Mouse (Mus musculus) forebrain, embryonic 12.5 days (tissue): ENCODE measurements around the gene Gle1. TPM values are rescaled to one million over a fixed set of nuclear protein-coding genes. Genes with fewer than 3 reads are reported as not detected.
A peak's percentile ranks its signal among the peaks of the same experiment; 100 is the strongest.
"Not testable (repeated sequence)": the region's sequence is repeated elsewhere in the genome, so short reads cannot be mapped to it uniquely, and the experiment has no call there.

Experiments
- ATAC-seq: fragments of 200-750 bp; cut with Nextera tagmentation; 2 replicates; pipeline ENCODE4 v1.8.0; 2017; ENCODE audit warnings: moderate TSS enrichment; ENCODE audit not compliant: low FRiP score
- H3K27ac ChIP-seq: fragments of 300-500 bp; sonication (generic); 2 replicates; pipeline ENCODE4 v1.5.1; 2016; ENCODE audit warnings: mild to moderate bottlenecking
- H3K27me3 ChIP-seq: fragments of 300-500 bp; sonication (generic); 2 replicates; pipeline ENCODE4 v1.6.1; 2016; ENCODE audit warnings: mild to moderate bottlenecking
- H3K36me3 ChIP-seq: fragments of 300-500 bp; sonication (generic); replicated peaks from 2 replicates; pipeline ENCODE4 v1.6.1; 2016; ENCODE audit warnings: mild to moderate bottlenecking
- H3K4me1 ChIP-seq: fragments of 300-500 bp; sonication (generic); 2 replicates; pipeline ENCODE4 v1.6.1; 2016
- H3K4me2 ChIP-seq: fragments of 300-500 bp; sonication (generic); 2 replicates; pipeline ENCODE4 v1.6.1; 2016; ENCODE audit warnings: mild to moderate bottlenecking, moderate library complexity
- H3K4me3 ChIP-seq: fragments of 300-500 bp; sonication (generic); replicated peaks from 2 replicates; pipeline ENCODE4 v1.5.1; 2016; ENCODE audit warnings: mild to moderate bottlenecking
- H3K9ac ChIP-seq: fragments of 300-500 bp; sonication (generic); 2 replicates; pipeline ENCODE4 v1.6.1; 2016; ENCODE audit warnings: mild to moderate bottlenecking
- H3K9me3 ChIP-seq: fragments of 300-500 bp; sonication (generic); 2 replicates; pipeline ENCODE4 v1.6.1; 2016
- WGBS: fragments of 180-500 bp; shearing (Covaris S2); methylation state at CpG from one replicate; pipeline ENCODE4 v1.1.7; 2016; 5-methylcytosine and 5-hydroxymethylcytosine counted together
- polyA plus RNA-seq: library from polyadenylated mRNA; unstranded; fragments of >200 nt; fragmentation: Nextera tagmentation; extraction: Ambion mirVana; gene quantifications from 2 replicates; pipeline ENCODE4 v1.2.1, GENCODE M21; 2016

The Gle1 gene
- 77.6 and 79.7 TPM in 2 replicates for polyA plus RNA-seq

GRCm38 (mm10) chr2:29934906-29935599 lies at the start of gene Gle1:
Gene Gle1, plus strand, starts transcription at chr2:29935426.
- no peaks in the 10 kb centered on the region for H3K27me3 ChIP-seq
- ATAC-seq: peak; percentile 97
- H3K4me1 ChIP-seq: peaks cover 7% of the 10 kb centered on the region
- peak within 1 kb of the TSS; percentile 64 for H3K9ac ChIP-seq
- H3K9me3 ChIP-seq: no peaks in the 10 kb centered on the region
- peak within 1 kb of the TSS; percentile 75; the same call in 1 of the 2 replicates for H3K27ac ChIP-seq
- H3K4me3 ChIP-seq: peak within 1 kb of the TSS; percentile 83
- peaks cover 43% of the 10 kb centered on the region for H3K36me3 ChIP-seq
- 3% methylated on average over 44 of the region's 44 CpGs for WGBS
- peak within 1 kb of the TSS; percentile 74 for H3K4me2 ChIP-seq

GRCm38 (mm10) chr2:29886659-29887292 lies 48.5 kb upstream of the Gle1 start:
- not testable (repeated sequence) for H3K27ac ChIP-seq, H3K27me3 ChIP-seq, H3K36me3 ChIP-seq, ATAC-seq, H3K9me3 ChIP-seq, H3K4me3 ChIP-seq, H3K9ac ChIP-seq, H3K4me2 ChIP-seq
- H3K4me1 ChIP-seq: peaks cover 19% of the 10 kb centered on the region
- 85% methylated on average over 9 of the region's 9 CpGs for WGBS

- peak within 1 kb of the TSS; percentile 99 for H3K4me3 ChIP-seq
- H3K4me1 ChIP-seq: peaks cover 19% of the 10 kb centered on the region
- H3K27me3 ChIP-seq: peaks cover 8% of the 10 kb centered on the region
- H3K27ac ChIP-seq: peak within 1 kb of the TSS; percentile 92
- peak; percentile 94 for ATAC-seq
- H3K4me2 ChIP-seq: peak within 1 kb of the TSS; percentile 92
- H3K9ac ChIP-seq: peak within 1 kb of the TSS; percentile 94
- H3K9me3 ChIP-seq: no peaks in the 10 kb centered on the region
- peaks cover 23% of the 10 kb centered on the region for H3K36me3 ChIP-seq
- under 1% methylated on average over 67 of the region's 70 CpGs for WGBS
Measured at GRCm38 (mm10) chr2:29889066-29889944, 45.9 kb upstream of the Gle1 start, which contains the start of gene Odf2. Gene Odf2, plus strand, starts transcription at chr2:29889221.

GRCm38 (mm10) chr2:29889991-29890833 lies 45.0 kb upstream of the Gle1 start:
- peak overlapping the region; percentile 94 for H3K9ac ChIP-seq
- no peaks in the 10 kb centered on the region for H3K9me3 ChIP-seq
- peak; percentile 92 for ATAC-seq
- H3K27me3 ChIP-seq: peaks cover 5% of the 10 kb centered on the region
- peaks cover 19% of the 10 kb centered on the region for H3K4me1 ChIP-seq
- under 1% methylated on average over 56 of the region's 61 CpGs for WGBS
- peaks cover 32% of the 10 kb centered on the region for H3K36me3 ChIP-seq
- peak overlapping the region; percentile 92 for H3K4me2 ChIP-seq
- peak overlapping the region; percentile 99 for H3K4me3 ChIP-seq
- peak overlapping the region; percentile 92 for H3K27ac ChIP-seq

GRCm38 (mm10) chr2:29891773-29892172 lies 43.5 kb upstream of the Gle1 start:
- no peak overlapping the region for H3K4me3 ChIP-seq
- H3K4me1 ChIP-seq: peaks cover 19% of the 10 kb centered on the region
- no peak overlapping the region for H3K9ac ChIP-seq
- no peak for ATAC-seq
- H3K27me3 ChIP-seq: peaks cover 5% of the 10 kb centered on the region; the same call in 1 of the 2 replicates
- H3K36me3 ChIP-seq: peaks cover 45% of the 10 kb centered on the region
- H3K9me3 ChIP-seq: no peaks in the 10 kb centered on the region
- H3K4me2 ChIP-seq: no peak overlapping the region
- no peak overlapping the region for H3K27ac ChIP-seq
- 93% methylated on average over 6 of the region's 6 CpGs for WGBS

GRCm38 (mm10) chr2:29896071-29896470 lies 39.2 kb upstream of the Gle1 start:
- Histone ChIP-seq H3K4me3 (no peak overlapping the region), H3K9ac (no peak overlapping the region), H3K4me2 (no peak overlapping the region), H3K27ac (no peak overlapping the region), H3K36me3 (peaks cover 88% of the 10 kb centered on the region), H3K27me3 (no peaks in the 10 kb centered on the region), H3K4me1 (peaks cover 6% of the 10 kb centered on the region), H3K9me3 (no peaks in the 10 kb centered on the region)
- ATAC-seq: no peak
- 97% methylated on average over 1 of the region's 1 CpGs for WGBS

GRCm38 (mm10) chr2:29897366-29897765 lies 37.9 kb upstream of the Gle1 start:
- Histone ChIP-seq H3K27ac (peak overlapping the region; percentile 31; the same call in 1 of the 2 replicates), H3K4me1 (no peaks in the 10 kb centered on the region), H3K27me3 (no peaks in the 10 kb centered on the region), H3K4me3 (no peak overlapping the region), H3K9ac (no peak overlapping the region), H3K9me3 (no peaks in the 10 kb centered on the region), H3K4me2 (no peak overlapping the region), H3K36me3 (peaks cover 95% of the 10 kb centered on the region)
- WGBS: 97% methylated on average over 2 of the region's 2 CpGs
- no peak for ATAC-seq

GRCm38 (mm10) chr2:29898081-29898480 lies 37.1 kb upstream of the Gle1 start:
- Histone ChIP-seq H3K9me3 (no peaks in the 10 kb centered on the region), H3K4me3 (no peak overlapping the region), H3K9ac (0 out of 2 replicates have a peak overlapping the region, but pooled peaks have one; percentile 12), H3K27ac (no peak overlapping the region), H3K4me1 (no peaks in the 10 kb centered on the region), H3K27me3 (no peaks in the 10 kb centered on the region), H3K36me3 (peaks cover 95% of the 10 kb centered on the region), H3K4me2 (no peak overlapping the region)
- no peak for ATAC-seq
- 87% methylated on average over 1 of the region's 1 CpGs for WGBS

- Histone ChIP-seq H3K4me1 (no peaks in the 10 kb centered on the region), H3K27ac (no peak overlapping the region), H3K9ac (no peak overlapping the region), H3K27me3 (no peaks in the 10 kb centered on the region), H3K4me2 (no peak overlapping the region), H3K9me3 (no peaks in the 10 kb centered on the region), H3K36me3 (peaks cover 99% of the 10 kb centered on the region), H3K4me3 (no peak overlapping the region)
- no peak for ATAC-seq
- WGBS: 95% methylated on average over 10 of the region's 10 CpGs
Measured at GRCm38 (mm10) chr2:29902194-29902593, 33.0 kb upstream of the Gle1 start.

- H3K36me3 ChIP-seq: peaks cover 86% of the 10 kb centered on the region
- not testable (repeated sequence) for H3K4me3 ChIP-seq, H3K9ac ChIP-seq, ATAC-seq, H3K4me1 ChIP-seq, H3K27me3 ChIP-seq, H3K4me2 ChIP-seq, H3K27ac ChIP-seq, H3K9me3 ChIP-seq
- 95% methylated on average over 2 of the region's 2 CpGs for WGBS
Measured at GRCm38 (mm10) chr2:29908171-29908570, 27.1 kb upstream of the Gle1 start.

GRCm38 (mm10) chr2:29910042-29910441 lies 25.2 kb upstream of the Gle1 start:
- Histone ChIP-seq H3K4me3 (no peak overlapping the region), H3K27me3 (no peaks in the 10 kb centered on the region), H3K4me1 (no peaks in the 10 kb centered on the region), H3K9me3 (no peaks in the 10 kb centered on the region), H3K9ac (no peak overlapping the region), H3K4me2 (no peak overlapping the region), H3K36me3 (peaks cover 85% of the 10 kb centered on the region), H3K27ac (no peak overlapping the region)
- WGBS: 92% methylated on average over 2 of the region's 2 CpGs
- ATAC-seq: no peak
